Mouse (Mus musculus): Measurements from ENCODE around the gene Rpap3. TPM values are rescaled to one million over a fixed set of nuclear protein-coding genes. Genes with fewer than 3 reads are reported as not detected.
"Not testable (repeated sequence)": the region's sequence is repeated elsewhere in the genome, so short reads cannot be mapped to it uniquely, and the experiment has no call there.

Gene Rpap3
- polyA plus RNA-seq, 1 experiment from 2014 or later, result 11.8 TPM

- no peaks in the 10 kb centered on the region for H3K4me1 ChIP-seq (replicated peaks; ENCODE audit: control insufficient read depth, insufficient read depth, low read length)
- H3K9ac ChIP-seq (ENCODE audit: low read depth, low read length), result no peak overlapping the region
- H3K27ac ChIP-seq (ENCODE audit: low read depth, low read length), result 0 out of 2 replicates have a peak overlapping the region, but pooled peaks have one; percentile 15
- TF ChIP-seq CTCF (IDR thresholded peaks at IDR 0.05; ENCODE audit: low read depth), result no peak
- no peaks in the 10 kb centered on the region for H3K27me3 ChIP-seq (replicated peaks; ENCODE audit: control insufficient read depth, insufficient read depth, low read length)
- no peak for ATAC-seq
- peaks cover 40% of the 10 kb centered on the region for H3K36me3 ChIP-seq (ENCODE audit: control insufficient read depth, insufficient read depth)
- no peaks in the 10 kb centered on the region for H3K9me3 ChIP-seq (ENCODE audit: control insufficient read depth)
- 79% methylated on average over 9 of the region's 9 CpGs for WGBS
- H3K4me3 ChIP-seq (ENCODE audit: low read depth, low read length), result no peak overlapping the region
- no peak overlapping the region for H3K4me2 ChIP-seq (replicated peaks; ENCODE audit: low read depth)
Measured at GRCm38 (mm10) chr15:97672211-97672765, 33.3 kb downstream of the Rpap3 start.

- H3K27me3 ChIP-seq (replicated peaks; ENCODE audit: control insufficient read depth, insufficient read depth, low read length), result no peaks in the 10 kb centered on the region
- no peak overlapping the region for H3K4me2 ChIP-seq (replicated peaks; ENCODE audit: low read depth)
- WGBS, result 70% methylated on average over 6 of the region's 6 CpGs
- no peak for ATAC-seq
- no peak overlapping the region for H3K9ac ChIP-seq (ENCODE audit: low read depth, low read length)
- no peak overlapping the region for H3K27ac ChIP-seq (ENCODE audit: low read depth, low read length)
- H3K4me3 ChIP-seq (ENCODE audit: low read depth, low read length), result no peak overlapping the region
- H3K36me3 ChIP-seq (ENCODE audit: control insufficient read depth, insufficient read depth), result peaks cover 23% of the 10 kb centered on the region; the same call in 1 of the 2 replicates
- TF ChIP-seq CTCF (IDR thresholded peaks at IDR 0.05; ENCODE audit: low read depth), result no peak
- H3K9me3 ChIP-seq (ENCODE audit: control insufficient read depth), result no peaks in the 10 kb centered on the region
- H3K4me1 ChIP-seq (replicated peaks; ENCODE audit: control insufficient read depth, insufficient read depth, low read length), result no peaks in the 10 kb centered on the region
Measured at GRCm38 (mm10) chr15:97670554-97670953, 35.1 kb downstream of the Rpap3 start.

GRCm38 (mm10) chr15:97668158-97668877 lies 37.3 kb downstream of the Rpap3 start:
- H3K27me3 ChIP-seq (replicated peaks; ENCODE audit: control insufficient read depth, insufficient read depth, low read length); ATAC-seq; H3K9ac ChIP-seq (ENCODE audit: low read depth, low read length); H3K4me3 ChIP-seq (ENCODE audit: low read depth, low read length); H3K9me3 ChIP-seq (ENCODE audit: control insufficient read depth); H3K36me3 ChIP-seq (ENCODE audit: control insufficient read depth, insufficient read depth); H3K27ac ChIP-seq (ENCODE audit: low read depth, low read length); H3K4me2 ChIP-seq (replicated peaks; ENCODE audit: low read depth); H3K4me1 ChIP-seq (replicated peaks; ENCODE audit: control insufficient read depth, insufficient read depth, low read length): not testable (repeated sequence)
- WGBS, result 71% methylated on average over 17 of the region's 17 CpGs

GRCm38 (mm10) chr15:97667437-97667836 lies 38.2 kb downstream of the Rpap3 start:
- H3K27ac ChIP-seq (ENCODE audit: low read depth, low read length), result no peak overlapping the region
- H3K9me3 ChIP-seq (ENCODE audit: control insufficient read depth), result no peaks in the 10 kb centered on the region
- H3K4me3 ChIP-seq (ENCODE audit: low read depth, low read length), result no peak overlapping the region
- no peaks in the 10 kb centered on the region for H3K27me3 ChIP-seq (replicated peaks; ENCODE audit: control insufficient read depth, insufficient read depth, low read length)
- H3K4me2 ChIP-seq (replicated peaks; ENCODE audit: low read depth), result peak overlapping the region; percentile 32; the same call in 1 of the 2 replicates
- peak; percentile 93 for TF ChIP-seq CTCF (IDR thresholded peaks at IDR 0.05; ENCODE audit: low read depth)
- H3K36me3 ChIP-seq (ENCODE audit: control insufficient read depth, insufficient read depth), result 0 out of 2 replicates have a peak, but pooled peaks cover 4% of the 10 kb centered on the region
- WGBS, result 27% methylated on average over 7 of the region's 7 CpGs
- no peak overlapping the region for H3K9ac ChIP-seq (ENCODE audit: low read depth, low read length)
- H3K4me1 ChIP-seq (replicated peaks; ENCODE audit: control insufficient read depth, insufficient read depth, low read length), result no peaks in the 10 kb centered on the region
- no peak for ATAC-seq

GRCm38 (mm10) chr15:97666457-97666770 lies 39.2 kb downstream of the Rpap3 start:
- Histone ChIP-seq H3K4me2 (replicated peaks; ENCODE audit: low read depth) (no peak overlapping the region), H3K4me3 (ENCODE audit: low read depth, low read length) (no peak overlapping the region), H3K9me3 (ENCODE audit: control insufficient read depth) (no peaks in the 10 kb centered on the region), H3K9ac (ENCODE audit: low read depth, low read length) (no peak overlapping the region), H3K4me1 (replicated peaks; ENCODE audit: control insufficient read depth, insufficient read depth, low read length) (no peaks in the 10 kb centered on the region), H3K27me3 (replicated peaks; ENCODE audit: control insufficient read depth, insufficient read depth, low read length) (no peaks in the 10 kb centered on the region), H3K36me3 (ENCODE audit: control insufficient read depth, insufficient read depth) (no peaks in the 10 kb centered on the region), H3K27ac (ENCODE audit: low read depth, low read length) (no peak overlapping the region)
- no peak for TF ChIP-seq CTCF (IDR thresholded peaks at IDR 0.05; ENCODE audit: low read depth)
- ATAC-seq, result no peak
- 91% methylated on average over 10 of the region's 10 CpGs for WGBS

GRCm38 (mm10) chr15:97665770-97666456 lies 39.7 kb downstream of the Rpap3 start:
- no peak for TF ChIP-seq CTCF (IDR thresholded peaks at IDR 0.05; ENCODE audit: low read depth)
- 77% methylated on average over 25 of the region's 25 CpGs for WGBS

More at GRCm38 (mm10) chr15:97665770-97666456, 39.7 kb downstream of the Rpap3 start:
- no peaks in the 10 kb centered on the region for H3K4me1 ChIP-seq (replicated peaks; ENCODE audit: control insufficient read depth, insufficient read depth, low read length)
- no peak for ATAC-seq
- H3K36me3 ChIP-seq (ENCODE audit: control insufficient read depth, insufficient read depth), result no peaks in the 10 kb centered on the region
- H3K4me3 ChIP-seq (ENCODE audit: low read depth, low read length), result no peak overlapping the region
- H3K27ac ChIP-seq (ENCODE audit: low read depth, low read length), result no peak overlapping the region
- H3K9me3 ChIP-seq (ENCODE audit: control insufficient read depth), result no peaks in the 10 kb centered on the region
- no peak overlapping the region for H3K4me2 ChIP-seq (replicated peaks; ENCODE audit: low read depth)
- no peak overlapping the region for H3K9ac ChIP-seq (ENCODE audit: low read depth, low read length)
- no peaks in the 10 kb centered on the region for H3K27me3 ChIP-seq (replicated peaks; ENCODE audit: control insufficient read depth, insufficient read depth, low read length)

Data from intestine, postnatal 0 days (tissue).